Mouse (Mus musculus) embryonic fibroblast, embryonic 13.5 days (primary cell): Measurements from ENCODE around the gene Gm13276.
"Not testable (repeated sequence)": the region's sequence is repeated elsewhere in the genome, so short reads cannot be mapped to it uniquely, and the experiment has no call there.

Experiments used
- CTCF ChIP-seq: IDR thresholded peaks from 2 replicates; pipeline ENCODE4 v1.5.1; 2011; ENCODE audit warnings: mild to moderate bottlenecking, control low read depth, low read length, moderate library complexity, borderline replicate concordance; ENCODE audit not compliant: insufficient read depth
- POLR2A ChIP-seq: IDR thresholded peaks from 2 replicates; pipeline ENCODE4 v1.6.1; 2011; ENCODE audit warnings: low read depth, mild to moderate bottlenecking, control low read depth, low read length, moderate library complexity

- not testable (repeated sequence) for TF ChIP-seq CTCF, POLR2A
These were observed 13.9 kb downstream of the Gm13276 start, which contains the start of gene Gm13285 for GRCm38 (mm10) chr4:88799365-88799764.
